Mouse (Mus musculus): ENCODE measurements at regions not wholly inside any gene's neighbourhood (a gene's known extent, or its start where the extent isn't known, plus 50 kb on each side); places are given as distances from the start of the nearest gene placed in this dataset.

DNA sequence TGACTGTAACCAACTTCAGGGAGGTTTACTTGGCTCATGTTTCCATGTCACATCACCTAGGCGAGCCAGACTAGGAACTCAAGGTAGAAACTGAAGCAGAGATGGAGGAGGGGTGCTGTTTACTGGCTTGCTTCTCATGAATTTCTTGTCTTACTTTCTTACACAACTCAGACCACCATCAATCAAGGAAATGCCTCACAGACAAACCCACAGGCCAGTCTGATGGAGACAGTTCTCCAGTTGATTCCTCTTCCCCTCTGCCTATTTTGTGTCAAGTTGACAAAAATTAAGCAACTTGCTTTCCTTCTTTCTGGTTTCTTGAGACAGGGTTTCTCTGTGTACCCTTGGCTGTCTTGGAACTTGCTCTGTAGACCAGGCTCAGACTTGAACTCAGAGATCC, 83.8 kb upstream of the Phip start:
- no peak for DNase-seq (ENCODE audit: low read depth, low spot score)

DNA sequence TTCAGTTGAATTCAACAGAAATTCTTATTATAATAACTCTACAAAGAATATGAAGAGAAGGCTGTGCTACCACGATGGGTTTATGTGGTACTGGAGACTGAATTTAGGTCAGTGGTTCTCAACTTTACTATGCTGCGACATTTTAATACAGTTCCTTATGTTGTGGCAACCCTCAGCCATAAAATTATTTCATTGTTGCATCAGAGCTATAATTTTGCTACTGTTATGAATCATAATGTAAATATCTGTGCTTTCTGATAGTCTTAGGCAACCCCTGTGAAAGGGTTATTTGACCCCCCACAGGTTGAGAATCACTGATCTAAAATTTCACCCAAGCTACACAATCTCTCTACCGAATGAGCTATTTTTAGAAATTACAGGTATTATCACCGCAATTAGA, 80.9 kb upstream of the Phip start:
- DNase-seq (ENCODE audit: low read depth, low spot score): no peak

DNA sequence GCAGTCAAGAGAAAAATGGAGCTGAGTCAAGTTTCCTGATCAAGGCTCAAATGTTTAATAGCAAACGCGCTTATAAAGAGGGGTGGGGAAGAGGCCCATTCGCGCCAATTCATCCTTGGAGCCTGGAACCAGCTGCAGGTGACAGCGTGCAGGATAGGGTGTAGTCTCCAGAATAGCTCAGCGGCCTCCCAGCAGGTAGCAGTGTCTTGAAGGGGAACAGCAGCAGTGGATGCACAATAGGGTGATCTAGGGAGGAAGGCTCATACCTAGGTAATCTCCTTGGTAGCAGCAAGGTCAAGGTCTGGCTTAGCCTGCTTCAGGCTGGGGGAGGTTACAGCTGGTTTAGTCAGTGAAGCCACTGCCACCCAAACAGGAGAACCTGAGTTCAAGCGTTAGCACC, 76.3 kb upstream of the Phip start:
- no peak for DNase-seq (ENCODE audit: low read depth, low spot score)

DNA sequence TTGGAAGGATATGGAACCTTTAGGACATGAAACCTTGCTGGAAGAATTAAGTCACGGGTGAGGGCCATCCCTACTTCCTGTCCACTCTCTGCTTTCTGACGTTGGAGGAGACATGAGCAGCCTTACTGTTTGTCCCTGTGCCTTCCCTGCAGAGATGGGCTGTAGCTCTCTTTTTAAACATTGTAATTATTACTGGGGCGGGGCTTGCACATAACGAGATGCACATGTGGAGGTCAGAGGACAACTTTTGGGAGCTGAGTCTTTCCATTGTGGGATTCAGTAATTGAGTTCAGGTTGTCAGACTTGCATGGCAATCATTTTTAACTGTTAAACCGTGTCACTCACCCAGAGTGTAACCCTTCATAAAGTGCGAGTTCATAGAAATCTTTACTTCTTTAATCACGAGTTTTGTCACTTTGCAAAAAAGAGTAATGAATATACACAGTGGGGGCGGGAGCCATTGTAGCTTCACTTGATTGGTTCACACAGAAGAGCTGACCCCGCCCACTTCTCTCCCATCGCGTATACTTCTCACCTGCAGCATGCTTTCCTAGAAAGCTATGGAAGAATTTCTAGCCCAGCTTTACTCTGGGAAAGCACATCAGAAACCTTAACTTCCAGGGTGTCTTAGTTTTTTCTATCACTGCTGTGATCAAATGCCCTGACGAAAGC, 72.4 kb upstream of the Phip start:
- no peak for DNase-seq (ENCODE audit: low read depth, low spot score)

DNA sequence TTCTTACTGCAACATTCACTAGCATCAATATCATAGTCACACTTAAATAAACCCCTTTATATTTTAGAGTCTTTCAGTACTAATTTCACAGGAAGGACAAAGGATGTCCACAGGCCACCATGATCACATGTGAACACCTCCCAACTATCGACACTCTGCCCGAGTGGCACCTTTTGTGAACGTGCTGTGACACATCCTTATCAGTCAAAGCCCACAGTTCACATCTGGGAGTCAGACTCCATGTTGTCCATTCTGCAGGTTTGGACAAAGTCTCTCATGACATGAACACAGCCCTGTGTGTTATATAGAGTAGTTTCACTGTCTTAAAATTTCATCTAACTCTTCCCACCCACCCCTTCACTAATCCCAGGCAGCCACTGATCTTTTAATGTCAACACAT, 70.7 kb upstream of the Phip start:
- no peak for DNase-seq (ENCODE audit: low read depth, low spot score)

DNA sequence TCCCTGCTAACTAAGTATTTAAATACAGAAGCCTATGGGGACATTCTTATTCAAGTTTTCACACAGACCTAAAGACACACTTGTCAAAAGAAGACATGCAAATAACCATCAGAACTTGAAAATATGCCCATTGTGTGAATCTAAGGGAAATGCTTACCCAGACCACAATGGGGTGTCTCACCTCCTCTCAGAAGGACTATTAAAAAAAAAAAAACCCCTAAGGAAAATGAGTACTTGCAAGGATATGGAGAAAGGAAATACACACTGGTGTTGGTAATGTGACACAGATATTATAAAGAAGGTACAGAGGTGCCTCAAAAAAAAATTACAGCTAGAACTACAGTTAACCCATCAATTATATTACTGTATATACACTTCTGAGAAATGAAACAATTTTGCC, 68.5 kb upstream of the Phip start:
- DNase-seq (ENCODE audit: low read depth, low spot score): no peak

DNA sequence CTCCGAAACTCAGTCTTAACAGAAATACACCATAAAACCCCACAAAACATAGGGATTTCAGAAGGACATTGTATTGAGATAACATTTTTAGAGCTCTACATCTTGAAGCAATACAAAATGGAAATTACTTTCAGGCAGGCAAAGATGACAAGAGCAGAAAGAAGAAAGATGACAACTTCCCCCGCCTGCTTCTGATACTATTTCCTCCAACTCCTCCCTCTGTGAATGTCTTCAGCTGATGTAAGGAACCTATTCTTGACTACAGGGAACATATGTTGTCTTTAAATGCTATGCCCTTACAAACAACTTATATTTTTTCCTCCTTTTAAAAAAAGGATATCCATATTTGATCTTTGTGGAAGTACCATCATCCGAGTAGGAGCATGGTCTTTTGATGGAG, 66.0 kb upstream of the Phip start:
- DNase-seq (ENCODE audit: low read depth, low spot score): peak; percentile 57

DNA sequence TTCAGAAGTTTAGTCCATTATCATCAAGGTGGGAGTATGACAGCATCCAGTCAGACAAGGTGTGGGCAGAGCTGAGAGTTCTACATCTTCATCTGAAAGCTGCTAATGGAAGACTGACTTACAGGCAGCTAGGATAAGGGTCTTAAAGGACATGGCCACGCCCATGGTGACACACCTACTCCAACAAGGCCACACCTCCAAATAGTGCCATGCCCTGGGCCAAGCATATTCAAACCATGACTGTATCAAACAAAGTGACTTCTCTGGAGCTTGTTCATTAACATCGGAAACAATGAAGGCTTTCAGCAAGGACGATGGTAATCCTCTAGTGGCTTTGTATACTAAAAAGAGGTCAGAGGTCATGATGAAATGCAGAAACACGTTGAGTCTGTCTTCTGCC, 65.4 kb upstream of the Phip start:
- no peak for DNase-seq (ENCODE audit: low read depth, low spot score)

DNA sequence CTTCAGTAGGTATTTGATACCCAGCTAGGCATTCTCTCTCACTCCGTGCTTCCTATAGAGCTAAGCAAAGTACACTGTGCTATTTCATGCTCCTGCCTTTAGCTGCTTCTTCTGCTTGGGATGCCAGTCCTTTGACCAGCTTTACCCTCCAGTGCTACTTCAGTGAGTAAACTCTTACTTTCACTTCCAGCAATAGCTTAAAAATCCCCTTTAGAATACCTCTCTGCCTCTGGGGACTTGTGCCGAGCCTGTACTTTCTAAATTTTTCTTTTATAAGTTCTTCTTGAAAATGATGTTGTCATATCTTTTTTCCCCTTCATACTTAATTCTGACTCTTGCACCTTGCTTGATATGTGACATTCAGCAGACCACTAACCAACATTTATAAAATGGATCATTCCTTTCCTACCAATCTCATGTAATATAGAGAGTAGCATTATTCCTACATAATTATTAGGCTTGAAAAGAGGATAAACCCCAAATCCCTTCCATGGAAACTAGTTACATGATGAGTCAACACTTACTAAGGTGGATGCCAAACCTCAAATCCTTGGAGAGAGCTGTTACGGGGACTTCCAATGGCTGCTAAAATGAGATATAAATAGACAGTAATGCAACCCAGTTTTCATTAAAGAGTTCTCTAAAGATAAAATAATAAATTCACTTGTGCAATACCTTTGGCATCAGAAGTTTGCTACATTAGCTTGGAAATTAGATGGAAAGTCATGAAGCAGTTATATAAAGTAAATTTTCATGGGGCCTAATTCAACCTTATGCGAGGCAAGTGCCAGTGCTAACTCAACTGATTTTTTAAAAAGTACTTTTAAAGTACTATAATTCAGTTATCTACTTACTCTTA, 62.2 kb upstream of the Phip start:
- DNase-seq (ENCODE audit: low read depth, low spot score): no peak
